Mouse (Mus musculus): ENCODE measurements at regions not wholly inside any gene's neighbourhood (a gene's known extent, or its start where the extent isn't known, plus 50 kb on each side); places are given as distances from the start of the nearest gene placed in this dataset.

GRCm38 (mm10) chr4:66993740-66994139 lies 166.4 kb downstream of the Tlr4 start:
- no peak overlapping the region for H3K9ac ChIP-seq (ENCODE audit: low read depth, low read length)
- H3K27me3 ChIP-seq (ENCODE audit: control insufficient read depth, insufficient read depth, low read depth, low read length): no peaks in the 10 kb centered on the region
- H3K27ac ChIP-seq (ENCODE audit: low read length): no peak overlapping the region
- H3K4me3 ChIP-seq (ENCODE audit: low read depth, low read length): no peak overlapping the region
- H3K4me2 ChIP-seq (ENCODE audit: low read length): no peak overlapping the region
- H3K9me3 ChIP-seq (replicated peaks; ENCODE audit: control insufficient read depth, low read length, poor library complexity, severe bottlenecking): no peaks in the 10 kb centered on the region
- no peaks in the 10 kb centered on the region for H3K4me1 ChIP-seq (ENCODE audit: control insufficient read depth, insufficient read depth, low read length)
- WGBS: 80% methylated on average over 5 of the region's 5 CpGs
- no peak for ATAC-seq
- H3K36me3 ChIP-seq (ENCODE audit: control insufficient read depth, insufficient read depth, low read length): no peaks in the 10 kb centered on the region

GRCm38 (mm10) chr4:67006220-67006768 lies 178.9 kb downstream of the Tlr4 start:
- Histone ChIP-seq H3K9ac (ENCODE audit: low read depth, low read length) (no peak overlapping the region), H3K36me3 (ENCODE audit: control insufficient read depth, insufficient read depth, low read length) (no peaks in the 10 kb centered on the region), H3K27me3 (ENCODE audit: control insufficient read depth, insufficient read depth, low read depth, low read length) (no peaks in the 10 kb centered on the region), H3K27ac (ENCODE audit: low read length) (no peak overlapping the region), H3K4me3 (ENCODE audit: low read depth, low read length) (no peak overlapping the region), H3K9me3 (replicated peaks; ENCODE audit: control insufficient read depth, low read length, poor library complexity, severe bottlenecking) (no peaks in the 10 kb centered on the region), H3K4me1 (ENCODE audit: control insufficient read depth, insufficient read depth, low read length) (no peaks in the 10 kb centered on the region), H3K4me2 (ENCODE audit: low read length) (no peak overlapping the region)
- no peak for ATAC-seq

GRCm38 (mm10) chr4:67011682-67012081 lies 184.3 kb downstream of the Tlr4 start:
- H3K4me1 ChIP-seq (ENCODE audit: control insufficient read depth, insufficient read depth, low read length): no peaks in the 10 kb centered on the region
- no peaks in the 10 kb centered on the region for H3K36me3 ChIP-seq (ENCODE audit: control insufficient read depth, insufficient read depth, low read length)
- no peak overlapping the region for H3K27ac ChIP-seq (ENCODE audit: low read length)
- ATAC-seq: 0 out of 2 replicates have a peak, but pooled peaks have one; percentile 66
- H3K4me2 ChIP-seq (ENCODE audit: low read length): no peak overlapping the region
- 43% methylated on average over 3 of the region's 3 CpGs for WGBS
- no peaks in the 10 kb centered on the region for H3K9me3 ChIP-seq (replicated peaks; ENCODE audit: control insufficient read depth, low read length, poor library complexity, severe bottlenecking)
- no peak overlapping the region for H3K9ac ChIP-seq (ENCODE audit: low read depth, low read length)
- no peak overlapping the region for H3K4me3 ChIP-seq (ENCODE audit: low read depth, low read length)
- no peaks in the 10 kb centered on the region for H3K27me3 ChIP-seq (ENCODE audit: control insufficient read depth, insufficient read depth, low read depth, low read length)

- no peak overlapping the region for H3K9ac ChIP-seq (ENCODE audit: low read depth, low read length)
- no peak overlapping the region for H3K4me2 ChIP-seq (ENCODE audit: low read length)
- no peaks in the 10 kb centered on the region for H3K27me3 ChIP-seq (ENCODE audit: control insufficient read depth, insufficient read depth, low read depth, low read length)
- 66% methylated on average over 3 of the region's 3 CpGs for WGBS
- H3K27ac ChIP-seq (ENCODE audit: low read length): no peak overlapping the region
- no peaks in the 10 kb centered on the region for H3K4me1 ChIP-seq (ENCODE audit: control insufficient read depth, insufficient read depth, low read length)
- H3K9me3 ChIP-seq (replicated peaks; ENCODE audit: control insufficient read depth, low read length, poor library complexity, severe bottlenecking): no peaks in the 10 kb centered on the region
- ATAC-seq: no peak
- H3K36me3 ChIP-seq (ENCODE audit: control insufficient read depth, insufficient read depth, low read length): no peaks in the 10 kb centered on the region
- H3K4me3 ChIP-seq (ENCODE audit: low read depth, low read length): no peak overlapping the region
These were observed 216.7 kb downstream of the Tlr4 start for GRCm38 (mm10) chr4:67044038-67044437.

Data from midbrain, embryonic 16.5 days (tissue).